Mouse (Mus musculus) bone marrow, adult 2 months (tissue): ENCODE measurements around the gene Kalrn. TPM values are rescaled to one million over a fixed set of nuclear protein-coding genes. Genes with fewer than 3 reads are reported as not detected.

Source experiments
- H3K27ac ChIP-seq: fragments of 200-500 bp; 2 replicates; pipeline ENCODE4 v1.5.1; 2012; ENCODE audit warnings: low read depth, mild to moderate bottlenecking, control low read depth, inconsistent platforms, low read length; ENCODE audit not compliant: control insufficient read depth, poor library complexity, insufficient read depth
- H3K4me1 ChIP-seq: fragments of 200-500 bp; 2 replicates; pipeline ENCODE4 v1.6.1; 2011; ENCODE audit warnings: low read length; ENCODE audit not compliant: control insufficient read depth, insufficient read depth
- H3K4me3 ChIP-seq: fragments of 200-500 bp; replicated peaks from 2 replicates; pipeline ENCODE3; 2011; ENCODE audit warnings: mild to moderate bottlenecking, low read depth, low read length, control low read depth; ENCODE audit not compliant: control insufficient read depth
- CTCF ChIP-seq: fragments of 200-500 bp; IDR thresholded peaks from 2 replicates; pipeline ENCODE4 v1.5.1; 2011; ENCODE audit warnings: low read length, control low read depth; ENCODE audit not compliant: control insufficient read depth, insufficient read depth
- POLR2A ChIP-seq: fragments of 200-500 bp; IDR thresholded peaks from 2 replicates; pipeline ENCODE4 v1.6.1; 2011; ENCODE audit warnings: low read depth, mild to moderate bottlenecking, control low read depth, low read length, borderline replicate concordance; ENCODE audit not compliant: control insufficient read depth
- WGBS: fragments of 180-500 bp; shearing (Covaris S2); methylation state at CpG from one replicate; pipeline ENCODE4 v1.1.7; 2018; 5-methylcytosine and 5-hydroxymethylcytosine counted together
- polyA plus RNA-seq: library from polyadenylated mRNA; stranded (reverse); fragments of >200 nt; gene quantifications from 2 replicates; pipeline ENCODE4 v1.2.4, GENCODE M21; 2011; ENCODE audit warnings: low replicate concordance; ENCODE audit not compliant: missing spikeins, insufficient read depth, insufficient read length

Gene Kalrn
- polyA plus RNA-seq, 1 experiment: 72.1 TPM

GRCm38 (mm10) chr16:34269642-34270041 is 303.7 kb downstream of the Kalrn start:
- no peaks in the 10 kb centered on the region; the same call in 1 of the 2 replicates for H3K4me1 ChIP-seq
- H3K27ac ChIP-seq: no peak overlapping the region
- H3K4me3 ChIP-seq: no peak overlapping the region
- WGBS: 88% methylated on average over 8 of the region's 8 CpGs
- TF ChIP-seq POLR2A (no peak), CTCF (no peak)

- H3K27ac ChIP-seq: no peak overlapping the region
- 93% methylated on average over 1 of the region's 1 CpGs for WGBS
- TF ChIP-seq POLR2A: no peak
- peak; percentile 11; the same call in 1 of the 2 replicates for TF ChIP-seq CTCF
- no peaks in the 10 kb centered on the region; the same call in 1 of the 2 replicates for H3K4me1 ChIP-seq
- H3K4me3 ChIP-seq: no peak overlapping the region
Measured at GRCm38 (mm10) chr16:34267751-34268150, 305.6 kb downstream of the Kalrn start.

- TF ChIP-seq CTCF: no peak
- no peak for TF ChIP-seq POLR2A
- Histone ChIP-seq H3K4me3 (no peak overlapping the region), H3K27ac (no peak overlapping the region), H3K4me1 (no peaks in the 10 kb centered on the region; the same call in 1 of the 2 replicates)
- WGBS: 79% methylated on average over 3 of the region's 3 CpGs
Measured at GRCm38 (mm10) chr16:34264671-34265070, 308.7 kb downstream of the Kalrn start.

- no peaks in the 10 kb centered on the region for H3K4me1 ChIP-seq
- 84% methylated on average over 22 of the region's 22 CpGs for WGBS
- no peak overlapping the region for H3K27ac ChIP-seq
- TF ChIP-seq CTCF (no peak), POLR2A (no peak)
- no peak overlapping the region for H3K4me3 ChIP-seq
Measured at GRCm38 (mm10) chr16:34262731-34263460, 310.4 kb downstream of the Kalrn start.

GRCm38 (mm10) chr16:34260971-34261924 is 312.1 kb downstream of the Kalrn start:
- no peak overlapping the region for H3K4me3 ChIP-seq
- no peak for TF ChIP-seq CTCF
- no peak for TF ChIP-seq POLR2A
- WGBS: 49% methylated on average over 10 of the region's 10 CpGs
- no peaks in the 10 kb centered on the region for H3K4me1 ChIP-seq
- no peak overlapping the region for H3K27ac ChIP-seq

- Histone ChIP-seq H3K4me3 (no peak overlapping the region), H3K4me1 (no peaks in the 10 kb centered on the region), H3K27ac (no peak overlapping the region)
- WGBS: 59% methylated on average over 2 of the region's 2 CpGs
- TF ChIP-seq CTCF (no peak), POLR2A (no peak)
Measured at GRCm38 (mm10) chr16:34254646-34255022, 318.7 kb downstream of the Kalrn start.

- 67% methylated on average over 4 of the region's 4 CpGs for WGBS
- no peak overlapping the region for H3K27ac ChIP-seq
- no peaks in the 10 kb centered on the region for H3K4me1 ChIP-seq
- TF ChIP-seq CTCF (no peak), POLR2A (no peak)
- H3K4me3 ChIP-seq: no peak overlapping the region
Measured at GRCm38 (mm10) chr16:34254002-34254645, 319.2 kb downstream of the Kalrn start.

GRCm38 (mm10) chr16:34252670-34253069 is 320.7 kb downstream of the Kalrn start:
- H3K4me3 ChIP-seq: no peak overlapping the region
- WGBS: 87% methylated on average over 3 of the region's 3 CpGs

More at GRCm38 (mm10) chr16:34252670-34253069, 320.7 kb downstream of the Kalrn start:
- TF ChIP-seq CTCF (no peak), POLR2A (no peak)
- peaks cover 2% of the 10 kb centered on the region for H3K4me1 ChIP-seq
- H3K27ac ChIP-seq: no peak overlapping the region
